Mouse (Mus musculus) testis, adult 2 months (tissue): ENCODE data around the gene Ltf.

Experiments
- CTCF ChIP-seq: fragments of 200-500 bp; IDR thresholded peaks from 2 replicates; pipeline ENCODE4 v1.5.1; 2012; ENCODE audit warnings: low read depth, mild to moderate bottlenecking, inconsistent platforms, low read length, moderate library complexity; ENCODE audit not compliant: control insufficient read depth, insufficient read depth, insufficient replicate concordance
- POLR2A ChIP-seq: fragments of 200-500 bp; IDR thresholded peaks from 2 replicates; pipeline ENCODE4 v1.6.1; 2012; ENCODE audit warnings: low read depth, mild to moderate bottlenecking, inconsistent platforms, low read length, moderate library complexity; ENCODE audit not compliant: control insufficient read depth

DNA sequence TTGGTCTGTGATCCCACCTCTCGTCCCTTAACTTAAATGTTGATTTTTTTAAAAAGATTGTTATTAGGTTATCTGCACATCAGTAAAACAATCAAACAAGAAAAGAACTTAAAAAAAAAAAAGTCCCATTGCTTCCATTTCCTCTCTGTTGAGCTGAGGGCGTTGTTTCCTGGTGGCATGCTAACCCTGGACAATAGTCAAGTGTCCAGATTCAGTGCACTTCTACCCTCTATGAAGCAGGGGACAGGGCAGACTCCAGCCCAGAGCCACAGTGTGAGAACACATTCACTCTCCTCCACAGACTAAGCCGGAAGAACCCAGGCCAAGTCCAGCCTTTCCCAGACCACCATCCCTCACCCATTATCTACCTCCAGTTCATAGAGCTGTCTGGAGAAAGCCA, 29.4 kb downstream of the Ltf start:
- TF ChIP-seq CTCF (no peak), POLR2A (no peak)
